Mouse (Mus musculus) left cerebral cortex, adult 2 months (tissue): ENCODE measurements around the gene Emc7. TPM values are rescaled to one million over a fixed set of nuclear protein-coding genes. Genes with fewer than 3 reads are reported as not detected.
"Not testable (repeated sequence)": the region's sequence is repeated elsewhere in the genome, so short reads cannot be mapped to it uniquely, and the experiment has no call there.

Source experiments
- DNase-seq, 2 experiments: peaks; one replicate each; pipeline ENCODE4 v3.0.0; 2021 to 2022; ENCODE audit warnings: low spot score in 2 of 2, mixed read lengths in 1 of 2; ENCODE audit errors: extremely low spot score in 1 of 2
- H3K27ac ChIP-seq: fragments of 200-600 bp; 2 replicates; pipeline ENCODE4 v1.8.1; 2022
- H3K4me3 ChIP-seq: fragments of 200-600 bp; 2 replicates; pipeline ENCODE4 v1.8.1; 2022
- CTCF ChIP-seq: fragments of 200-600 bp; IDR thresholded peaks from 2 replicates; pipeline ENCODE4 v1.8.1; 2022; ENCODE audit warnings: antibody characterized with exemption, mild to moderate bottlenecking, moderate library complexity
- intact Hi-C: fragments of 180-260 bp; cut with DNase I; formaldehyde crosslinking; loops from one replicate; pipeline ENCODE4 v1.15.1; 2025
- total RNA-seq, 2 experiments: library from RNA; stranded (reverse); gene quantifications; 2 replicates each; pipeline ENCODE4 v1.2.3; 2021

Emc7 gene
- total RNA-seq, 2 experiments from 2014 or later, result 47.1 to 52.2 TPM

DNA sequence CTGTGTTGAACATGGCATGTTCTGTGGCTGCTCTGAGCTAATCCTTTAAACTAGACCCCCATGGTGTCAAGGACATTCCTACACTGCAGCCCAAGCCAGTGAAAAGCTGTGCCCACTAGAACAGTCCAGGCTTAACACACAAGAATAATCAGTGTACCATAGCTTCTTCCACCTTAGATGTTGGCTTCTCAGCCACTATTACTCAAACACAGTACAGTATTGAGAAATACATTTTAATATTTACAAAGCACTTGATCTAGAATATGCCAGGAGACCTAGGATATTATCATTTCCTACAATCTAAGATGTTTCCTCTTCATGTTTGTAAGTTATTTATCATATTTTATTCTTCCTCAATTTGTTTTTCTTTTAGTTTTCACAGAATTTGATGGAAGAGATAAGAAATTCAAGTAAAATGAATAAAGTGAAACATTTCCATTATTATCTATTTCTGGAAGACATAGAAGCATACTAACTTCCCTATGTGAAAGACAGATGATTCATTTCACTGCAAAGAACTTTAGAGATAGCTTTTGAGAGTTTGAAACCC is 6.2 kb upstream of the Emc7 start:
- no peak for DNase-seq
- H3K27ac ChIP-seq, result no peak overlapping the region
- H3K4me3 ChIP-seq, result no peak overlapping the region
- intact Hi-C loops, result loop anchor here (1.0 to 5.0 kb wide), 2 partner anchors 34 to 69 kb away; partner anchors contain the start of genes Chrm5 and Katnbl1
- no peak for TF ChIP-seq CTCF

DNA sequence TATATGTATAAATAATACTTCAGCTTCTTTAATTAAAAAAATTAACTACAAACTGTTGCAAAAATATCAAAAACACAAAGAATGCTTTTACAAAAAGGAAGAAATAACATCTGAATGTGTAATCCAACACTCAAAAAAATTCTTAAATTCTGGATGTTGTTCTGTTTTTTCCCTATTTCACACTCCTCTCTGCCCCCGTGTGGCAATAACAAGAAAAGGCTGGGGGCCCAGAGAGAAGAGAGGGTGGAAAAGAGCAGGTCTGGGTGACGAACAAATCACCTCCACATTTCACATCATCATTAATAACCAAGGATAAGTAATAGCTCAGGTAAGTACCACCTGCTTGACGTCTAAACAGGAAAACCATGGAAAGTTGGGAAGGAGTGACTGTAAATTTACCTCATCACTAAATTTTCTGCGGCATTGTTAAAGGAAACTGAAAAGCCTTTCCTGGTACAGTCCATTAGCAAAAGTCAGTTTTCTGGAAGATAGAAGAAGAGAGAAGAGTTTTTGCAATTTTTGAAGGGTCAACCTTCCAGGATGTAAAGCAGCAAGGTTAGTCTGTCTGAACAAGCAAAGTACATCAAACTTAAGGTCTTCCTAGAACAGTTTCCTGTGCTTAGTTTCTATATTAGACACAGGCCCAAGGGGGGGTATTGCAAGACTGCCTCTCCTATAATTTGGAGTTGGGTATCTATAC is 5.0 kb upstream of the Emc7 start:
- no peak overlapping the region for H3K27ac ChIP-seq
- no peak for DNase-seq
- TF ChIP-seq CTCF, result peak; percentile 60
- no peak overlapping the region for H3K4me3 ChIP-seq
- intact Hi-C loops, result loop anchor here (1.0 to 10.0 kb wide), 3 partner anchors 33 to 185 kb away; partner anchors contain the start of genes Chrm5, Gm21985, Katnbl1 and Nop10

DNA sequence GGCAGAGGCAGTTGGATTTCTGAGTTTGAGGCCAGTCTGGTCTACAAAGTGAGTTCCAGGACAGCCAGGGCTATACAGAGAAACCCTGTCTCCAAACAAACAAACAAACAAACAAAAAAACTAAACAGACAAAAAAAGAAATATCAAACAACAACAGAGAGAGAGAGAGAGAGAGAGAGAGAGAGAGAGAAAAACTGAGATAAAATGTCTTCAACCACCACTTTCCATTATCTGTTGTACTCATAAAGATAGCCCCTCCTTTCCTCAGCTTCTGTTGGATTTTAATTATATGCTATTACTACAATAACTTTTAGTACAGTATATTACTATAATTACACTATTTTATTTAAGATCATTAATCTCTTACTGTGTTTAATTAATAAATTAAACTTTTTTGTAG is 2.3 kb upstream of the Emc7 start:
- H3K27ac ChIP-seq, H3K4me3 ChIP-seq, DNase-seq: not testable (repeated sequence)
- intact Hi-C loops, result loop anchor here (10.0 kb wide), 1 partner anchor 188 kb away; the partner anchor contains the start of genes Gm21985, Nop10 and Slc12a6

DNA sequence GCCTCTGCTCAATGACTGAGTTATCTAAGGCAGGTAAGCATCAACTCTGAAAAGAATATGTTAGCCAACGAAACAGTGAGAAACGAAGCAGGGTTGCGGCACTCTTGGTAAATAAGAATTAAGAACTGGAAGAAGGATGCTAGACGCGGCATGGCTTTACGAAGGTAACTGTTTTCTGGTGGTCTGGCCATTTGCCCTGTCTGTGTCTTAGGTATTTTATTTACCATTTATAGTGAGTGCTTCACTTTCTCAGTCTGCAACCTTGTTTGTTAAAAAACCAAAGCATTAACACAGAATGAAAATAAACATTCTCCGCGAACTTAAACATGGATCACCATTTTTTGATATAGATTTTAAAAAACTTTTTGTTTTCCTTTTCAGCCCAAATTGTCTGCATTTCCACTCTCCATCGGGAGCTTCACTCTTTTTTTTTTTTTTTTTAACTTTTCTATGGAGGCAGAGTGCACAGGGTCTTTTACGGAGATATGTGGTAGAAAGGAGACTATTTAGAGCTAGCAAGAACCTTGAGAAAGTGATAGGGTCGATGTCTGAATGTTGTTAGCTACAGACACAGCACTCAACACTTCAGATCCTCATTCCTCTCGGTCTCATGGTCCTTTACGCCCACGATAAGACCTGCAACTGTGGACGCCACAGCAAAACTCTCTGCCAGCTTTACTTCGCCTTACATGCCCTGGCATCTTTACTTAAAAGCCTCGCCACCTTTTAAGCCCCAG is 504 bp upstream of the Emc7 start:
- no peak for DNase-seq
- Histone ChIP-seq H3K4me3 (peak overlapping the region; percentile 79), H3K27ac (peak overlapping the region; percentile 94)
- no peak for TF ChIP-seq CTCF
- intact Hi-C loops, result loop anchor here (2.0 to 10.0 kb wide), 3 partner anchors 39 to 189 kb away; partner anchors contain the start of genes Aven, Gm21985, Katnbl1 and Nop10

DNA sequence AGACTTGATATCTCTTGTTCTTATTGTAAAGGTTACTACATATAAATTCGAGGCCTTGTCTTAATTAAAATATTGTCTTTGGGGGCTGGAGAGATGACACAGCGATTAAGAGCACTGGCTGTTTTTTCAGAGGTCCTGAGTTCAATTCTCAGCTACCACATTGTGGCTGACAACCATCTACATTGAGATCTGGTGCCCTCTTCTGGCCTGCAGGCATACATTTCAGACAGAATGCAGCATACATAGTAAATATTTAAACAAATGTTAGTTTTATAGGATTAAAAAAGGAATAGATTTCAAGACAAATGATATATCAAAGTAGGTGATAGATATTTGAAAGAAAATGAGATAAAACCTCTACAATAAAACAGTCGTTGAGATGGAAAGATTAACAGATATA is 5.8 kb downstream of the Emc7 start:
- DNase-seq, result no peak
- no peak overlapping the region for H3K4me3 ChIP-seq
- peak; percentile 18 for TF ChIP-seq CTCF
- intact Hi-C loops, result no loop called here
- H3K27ac ChIP-seq, result no peak overlapping the region

DNA sequence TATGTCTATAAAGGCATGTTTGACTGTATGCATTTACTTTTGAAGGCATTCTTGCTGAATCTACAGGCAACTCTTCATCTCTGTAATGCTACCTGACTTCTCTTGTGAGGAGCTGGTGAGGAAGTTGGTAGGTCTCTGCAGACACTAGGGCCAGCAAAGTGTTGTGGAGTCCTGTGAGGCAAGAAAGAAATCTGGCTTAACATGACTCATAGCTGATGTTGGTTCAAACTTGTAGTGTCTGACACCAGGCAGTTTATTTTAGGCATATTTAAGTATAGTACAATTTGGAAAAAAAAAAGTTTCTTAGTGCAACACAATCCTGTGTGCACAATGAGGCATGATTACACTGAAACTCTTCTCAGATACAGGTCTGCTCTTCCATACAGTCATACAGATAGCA is 14.7 kb downstream of the Emc7 start:
- Histone ChIP-seq H3K4me3 (no peak overlapping the region), H3K27ac (peak overlapping the region; percentile 6; the same call in 1 of the 2 replicates)
- DNase-seq, result no peak
- TF ChIP-seq CTCF, result no peak
- intact Hi-C loops, result no loop called here

DNA sequence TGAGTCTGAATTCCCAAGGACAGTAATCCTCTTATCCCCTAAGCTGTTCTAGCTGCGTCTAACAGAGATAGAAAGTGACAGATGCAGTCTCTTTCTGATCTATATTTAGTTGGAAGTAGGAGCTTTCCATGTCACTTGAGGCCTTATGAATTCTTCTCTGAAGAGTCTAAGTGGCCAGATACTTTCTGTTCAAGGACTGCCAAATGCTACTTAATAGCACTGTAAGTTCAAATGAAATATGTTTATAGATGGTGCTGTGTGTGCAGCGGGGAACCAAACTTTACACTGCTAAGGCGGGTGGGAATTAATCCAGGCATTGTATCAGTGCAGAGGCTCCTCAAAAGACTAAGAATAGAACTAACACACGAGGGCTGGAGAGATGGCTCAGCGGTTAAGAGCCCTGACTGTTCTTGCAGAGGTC is 16.2 kb downstream of the Emc7 start:
- intact Hi-C loops, result no loop called here
- TF ChIP-seq CTCF, result no peak
- no peak for DNase-seq
- Histone ChIP-seq H3K4me3 (no peak overlapping the region), H3K27ac (peak overlapping the region; percentile 71; the same call in 1 of the 2 replicates)

DNA sequence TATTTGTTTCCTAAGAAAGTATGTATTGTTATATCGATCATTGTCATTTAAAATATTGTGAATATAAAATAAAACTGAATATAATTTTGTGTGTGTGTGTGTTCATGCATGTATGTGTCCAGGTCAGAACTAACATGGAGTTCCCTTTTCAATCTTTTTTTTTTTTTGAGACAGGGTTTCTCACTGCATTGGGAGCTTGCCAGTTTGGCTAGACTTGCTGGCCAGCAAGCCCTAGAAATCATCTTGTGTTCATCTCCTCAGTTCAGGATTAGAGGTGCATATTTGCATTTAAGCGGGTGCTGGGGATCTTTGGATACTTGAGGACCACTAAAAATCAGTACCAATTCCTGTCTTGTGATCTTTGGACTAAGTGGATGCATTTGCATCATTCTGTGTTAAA is 17.3 kb downstream of the Emc7 start:
- intact Hi-C loops, result no loop called here
- Histone ChIP-seq H3K27ac (no peak overlapping the region), H3K4me3 (no peak overlapping the region)
- TF ChIP-seq CTCF, result no peak
- no peak for DNase-seq

DNA sequence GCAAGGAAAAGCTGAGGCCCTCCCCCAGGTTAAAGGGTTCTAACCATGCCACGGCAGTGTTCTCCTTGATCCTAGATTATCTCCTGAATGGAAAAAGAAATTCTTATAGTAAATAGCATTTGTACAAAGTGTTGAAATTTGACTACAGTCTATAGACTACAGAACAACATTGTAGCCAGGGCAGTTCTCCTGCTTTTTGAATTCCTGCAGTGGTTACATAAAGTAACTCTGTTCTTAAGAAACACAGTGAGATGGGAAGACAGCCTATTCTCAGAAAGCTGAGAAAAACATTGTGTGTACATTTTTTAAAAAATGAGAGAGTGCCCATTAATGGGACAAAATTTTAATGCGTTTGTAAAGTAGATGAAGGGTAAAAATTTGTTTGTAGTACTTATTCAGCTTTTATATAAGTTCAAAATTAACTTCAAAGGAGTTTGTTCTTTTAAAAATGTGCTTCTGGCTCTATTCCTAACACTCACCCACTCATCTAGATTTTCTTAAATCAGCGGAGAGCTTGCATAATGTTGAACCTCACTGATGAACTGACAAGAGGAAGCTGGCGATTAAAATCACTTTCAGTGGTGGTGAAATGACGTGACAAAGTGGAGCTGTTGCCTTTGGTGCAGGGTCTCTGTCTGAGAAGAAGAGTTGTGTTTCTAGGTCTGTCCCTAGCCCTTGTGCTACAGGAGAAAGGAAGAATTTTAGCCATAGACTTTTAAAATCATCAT is 20.4 kb downstream of the Emc7 start:
- Histone ChIP-seq H3K4me3 (no peak overlapping the region), H3K27ac (peak overlapping the region; percentile 87)
- intact Hi-C loops, result no loop called here
- DNase-seq, result no peak
- no peak for TF ChIP-seq CTCF

DNA sequence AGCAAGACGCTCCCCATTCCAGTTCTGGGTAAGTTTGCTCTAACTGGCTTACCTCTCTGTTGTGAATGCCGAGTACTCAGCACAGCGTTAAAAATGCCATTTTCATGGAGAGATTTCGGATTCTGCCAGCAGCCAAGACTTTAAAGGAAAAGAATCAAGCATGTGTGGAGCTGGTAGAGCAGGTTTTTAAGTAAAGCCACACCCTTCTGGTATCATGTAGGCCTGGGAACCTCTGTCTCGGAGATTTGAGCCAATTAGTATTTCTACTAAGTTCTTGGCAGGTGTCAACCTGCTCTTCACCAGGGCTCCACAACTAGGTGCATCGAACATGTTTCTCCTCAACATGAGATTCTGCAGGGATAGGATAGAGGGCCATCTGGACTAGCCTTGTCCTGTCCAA is 21.8 kb downstream of the Emc7 start:
- DNase-seq, result no peak
- intact Hi-C loops, result no loop called here
- no peak for TF ChIP-seq CTCF
- no peak overlapping the region for H3K4me3 ChIP-seq
- H3K27ac ChIP-seq, result no peak overlapping the region

DNA sequence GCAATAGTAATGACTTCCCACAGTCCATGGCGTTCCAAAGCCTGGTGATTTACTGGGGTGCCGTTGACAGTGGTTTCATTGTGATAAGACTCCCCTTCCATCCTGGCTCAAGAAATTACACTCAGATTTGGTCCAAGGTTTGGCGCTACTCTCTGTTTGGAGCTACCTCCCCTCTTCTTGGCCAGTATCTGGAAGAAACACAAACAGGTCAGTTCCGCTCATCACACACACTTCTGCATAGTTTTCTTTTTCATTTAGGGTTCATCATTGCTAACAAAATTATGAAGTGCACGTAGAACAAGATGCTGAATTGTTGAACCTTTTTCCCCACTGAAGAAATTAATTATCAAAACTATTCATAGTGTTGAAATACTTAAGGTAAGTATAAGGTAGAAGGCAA is 25.9 kb downstream of the Emc7 start, which contains the start of gene Chrm5:
Gene Chrm5, minus strand, starts transcription at position 101 of the 400 bp plus-strand sequence.
- TF ChIP-seq CTCF, result no peak
- Histone ChIP-seq H3K27ac (no peak within 1 kb of the TSS), H3K4me3 (no peak within 1 kb of the TSS)
- intact Hi-C loops, result loop anchor here (1.0 to 5.0 kb wide), 5 partner anchors 33 to 283 kb away; partner anchors contain the start of genes Gm21985, Katnbl1 and Slc12a6
- no peak for DNase-seq
